Mouse (Mus musculus) stomach, embryonic 14.5 days (tissue): ENCODE measurements around the gene Ifitm3. TPM values are rescaled to one million over a fixed set of nuclear protein-coding genes. Genes with fewer than 3 reads are reported as not detected.
"Not testable (repeated sequence)": the region's sequence is repeated elsewhere in the genome, so short reads cannot be mapped to it uniquely, and the experiment has no call there.

Experiments used
- ATAC-seq: fragments of 200-750 bp; cut with Nextera tagmentation; 2 replicates; pipeline ENCODE4 v1.8.0; 2017; ENCODE audit warnings: low read depth, moderate TSS enrichment; ENCODE audit not compliant: insufficient number of reproducible peaks, insufficient read depth, low FRiP score
- H3K27ac ChIP-seq: fragments of 300-500 bp; sonication (generic); 2 replicates; pipeline ENCODE4 v1.5.1; 2014; ENCODE audit warnings: mild to moderate bottlenecking, low read length, moderate library complexity, mixed read lengths
- H3K27me3 ChIP-seq: fragments of 300-500 bp; sonication (generic); 2 replicates; pipeline ENCODE4 v1.6.1; 2014; ENCODE audit warnings: low read length, control low read depth, mixed read lengths; ENCODE audit not compliant: control insufficient read depth, insufficient read depth
- H3K36me3 ChIP-seq: fragments of 300-500 bp; sonication (generic); 2 replicates; pipeline ENCODE4 v1.6.1; 2014; ENCODE audit warnings: mild to moderate bottlenecking, control low read depth, low read length, moderate library complexity, mixed read lengths; ENCODE audit not compliant: control insufficient read depth, insufficient read depth
- H3K4me1 ChIP-seq: fragments of 300-500 bp; sonication (generic); 2 replicates; pipeline ENCODE4 v1.6.1; 2014; ENCODE audit warnings: low read length, control low read depth, mixed read lengths; ENCODE audit not compliant: control insufficient read depth, insufficient read depth
- H3K4me2 ChIP-seq: fragments of 300-500 bp; sonication (generic); replicated peaks from 2 replicates; pipeline ENCODE4 v1.6.1; 2014; ENCODE audit warnings: low read depth, low read length, control low read depth
- H3K4me3 ChIP-seq: fragments of 300-500 bp; sonication (generic); 2 replicates; pipeline ENCODE4 v1.5.1; 2014; ENCODE audit warnings: low read depth, low read length, control low read depth
- H3K9ac ChIP-seq: fragments of 300-500 bp; sonication (generic); replicated peaks from 2 replicates; pipeline ENCODE4 v1.6.1; 2014; ENCODE audit warnings: low read depth, mild to moderate bottlenecking, control low read depth, low read length, moderate library complexity, mixed read lengths
- H3K9me3 ChIP-seq: fragments of 300-500 bp; sonication (generic); 2 replicates; pipeline ENCODE4 v1.6.1; 2016; ENCODE audit warnings: low read depth, low read length, control low read depth; ENCODE audit not compliant: control insufficient read depth
- WGBS: fragments of 180-500 bp; shearing (Covaris S2); extraction: QIAGEN DNeasy Blood & Tissue Kit; methylation state at CpG from one replicate; pipeline ENCODE4 v1.1.7; 2014; 5-methylcytosine and 5-hydroxymethylcytosine counted together
- polyA plus RNA-seq: library from polyadenylated mRNA; unstranded; fragments of >200 nt; fragmentation: Nextera tagmentation; extraction: Ambion mirVana; gene quantifications from 2 replicates; pipeline ENCODE4 v1.2.1, GENCODE M21; 2014

Gene Ifitm3
- polyA plus RNA-seq, 1 experiment from 2014 or later = 377 TPM

- no peak overlapping the region for H3K9ac ChIP-seq
- 26% methylated on average over 6 of the region's 9 CpGs for WGBS
- H3K4me1 ChIP-seq = peaks cover 22% of the 10 kb centered on the region
- no peaks in the 10 kb centered on the region for H3K27me3 ChIP-seq
- H3K27ac ChIP-seq = peak overlapping the region; percentile 90
- H3K4me3 ChIP-seq = no peak overlapping the region
- ATAC-seq = no peak
- H3K36me3 ChIP-seq = no peaks in the 10 kb centered on the region
- H3K4me2 ChIP-seq = 0 out of 2 replicates have a peak overlapping the region, but pooled peaks have one; percentile 28
- no peaks in the 10 kb centered on the region for H3K9me3 ChIP-seq
Measured at GRCm38 (mm10) chr7:141040867-141041606, 30.5 kb upstream of the Ifitm3 start.

GRCm38 (mm10) chr7:141039386-141040107, 29.0 kb upstream of the Ifitm3 start:
- Histone ChIP-seq H3K4me1 (peaks cover 22% of the 10 kb centered on the region), H3K4me2 (no peak overlapping the region), H3K4me3 (no peak overlapping the region), H3K27me3 (no peaks in the 10 kb centered on the region), H3K27ac (no peak overlapping the region), H3K9ac (no peak overlapping the region), H3K36me3 (no peaks in the 10 kb centered on the region), H3K9me3 (no peaks in the 10 kb centered on the region)
- ATAC-seq = no peak
- WGBS = 95% methylated on average over 4 of the region's 4 CpGs

DNA sequence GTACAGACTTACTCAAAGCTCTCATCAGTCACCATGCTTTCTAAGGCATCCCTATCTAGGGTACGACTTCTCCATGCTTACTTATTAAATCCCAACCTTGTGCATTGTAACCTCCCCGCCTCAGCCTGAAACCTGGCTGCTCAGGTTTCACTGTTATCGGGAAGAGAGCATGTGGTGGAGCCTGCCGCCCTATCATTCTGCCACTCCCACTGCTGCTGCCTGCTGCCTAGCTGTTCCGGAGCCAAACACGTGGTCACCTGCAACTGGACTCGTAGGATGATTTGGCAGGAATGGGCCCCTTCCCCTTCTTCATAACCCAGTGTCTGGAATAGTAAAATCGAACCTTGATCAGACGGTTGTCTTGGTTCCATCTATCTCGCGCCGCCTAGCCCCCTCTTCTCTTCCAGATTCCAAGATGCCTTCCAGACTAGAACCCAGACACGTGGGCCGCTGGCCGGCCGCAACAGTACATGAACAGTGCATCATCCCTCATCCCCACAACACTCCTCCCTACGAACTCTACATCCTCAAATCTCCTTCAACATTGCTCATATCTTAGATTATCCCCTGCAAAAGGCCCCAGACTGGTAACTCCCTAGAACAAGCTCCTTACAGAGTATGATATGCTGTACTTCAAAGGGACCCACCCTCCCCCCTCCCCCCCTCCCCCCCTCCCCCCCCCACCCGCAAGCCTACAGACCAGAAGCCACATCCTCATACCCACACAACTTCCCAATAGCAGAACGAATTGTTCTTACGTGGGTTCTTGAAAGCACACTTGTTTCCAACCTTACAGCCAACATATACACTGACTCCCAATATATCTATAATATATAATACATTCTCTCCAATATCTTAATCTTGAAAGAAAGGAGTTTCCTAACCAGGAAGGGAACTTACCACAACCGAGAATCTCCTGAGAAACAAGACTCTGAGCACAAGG, 27.8 kb upstream of the Ifitm3 start:
- peak overlapping the region; percentile 61; the same call in 1 of the 2 replicates for H3K27ac ChIP-seq
- no peaks in the 10 kb centered on the region for H3K9me3 ChIP-seq
- 63% methylated on average over 20 of the region's 21 CpGs for WGBS
- no peak overlapping the region for H3K4me3 ChIP-seq
- no peak overlapping the region for H3K4me2 ChIP-seq
- no peak for ATAC-seq
- no peaks in the 10 kb centered on the region for H3K36me3 ChIP-seq
- H3K27me3 ChIP-seq = no peaks in the 10 kb centered on the region
- H3K9ac ChIP-seq = no peak overlapping the region
- peaks cover 19% of the 10 kb centered on the region for H3K4me1 ChIP-seq

- not testable (repeated sequence) for H3K9me3 ChIP-seq, H3K36me3 ChIP-seq, H3K4me1 ChIP-seq, H3K9ac ChIP-seq, H3K27ac ChIP-seq, H3K4me2 ChIP-seq, H3K27me3 ChIP-seq, ATAC-seq, H3K4me3 ChIP-seq
- WGBS = 83% methylated on average over 1 of the region's 2 CpGs
Measured at GRCm38 (mm10) chr7:141036624-141037023, 26.1 kb upstream of the Ifitm3 start.

- no peak overlapping the region for H3K9ac ChIP-seq
- H3K4me2 ChIP-seq = no peak overlapping the region
- H3K4me1 ChIP-seq = peaks cover under 1% of the 10 kb centered on the region; the same call in 1 of the 2 replicates
- WGBS = 67% methylated on average over 9 of the region's 9 CpGs
- ATAC-seq = 0 out of 2 replicates have a peak, but pooled peaks have one; percentile 23
- no peaks in the 10 kb centered on the region for H3K9me3 ChIP-seq
- H3K36me3 ChIP-seq = no peaks in the 10 kb centered on the region
- H3K27me3 ChIP-seq = no peaks in the 10 kb centered on the region
- H3K27ac ChIP-seq = no peak overlapping the region
- H3K4me3 ChIP-seq = no peak overlapping the region
Measured at GRCm38 (mm10) chr7:141032458-141033167, 22.0 kb upstream of the Ifitm3 start.

GRCm38 (mm10) chr7:141030390-141030789, 19.8 kb upstream of the Ifitm3 start:
- 66% methylated on average over 3 of the region's 3 CpGs for WGBS
- no peak for ATAC-seq
- Histone ChIP-seq H3K4me2 (no peak overlapping the region), H3K27ac (no peak overlapping the region), H3K4me1 (0 out of 2 replicates have a peak, but pooled peaks cover 9% of the 10 kb centered on the region), H3K9ac (no peak overlapping the region), H3K4me3 (no peak overlapping the region), H3K9me3 (no peaks in the 10 kb centered on the region), H3K27me3 (no peaks in the 10 kb centered on the region), H3K36me3 (no peaks in the 10 kb centered on the region)

- no peaks in the 10 kb centered on the region for H3K36me3 ChIP-seq
- 0 out of 2 replicates have a peak, but pooled peaks cover 9% of the 10 kb centered on the region for H3K4me1 ChIP-seq
- no peak within 1 kb of the TSS for H3K4me2 ChIP-seq
- no peaks in the 10 kb centered on the region for H3K27me3 ChIP-seq
- no peaks in the 10 kb centered on the region for H3K9me3 ChIP-seq
- ATAC-seq = no peak
- H3K9ac ChIP-seq = no peak within 1 kb of the TSS
- no peak within 1 kb of the TSS for H3K27ac ChIP-seq
- WGBS = 92% methylated on average over 2 of the region's 2 CpGs
- no peak within 1 kb of the TSS for H3K4me3 ChIP-seq
Measured at GRCm38 (mm10) chr7:141028831-141029230, 18.3 kb upstream of the Ifitm3 start, which contains the start of gene Gm17387. Gene Gm17387 (plus strand): TSS chr7:141029131.
